Mouse (Mus musculus) liver, postnatal 0 days (tissue): ENCODE data around the gene Rdh5. TPM values are rescaled to one million over a fixed set of nuclear protein-coding genes. Genes with fewer than 3 reads are reported as not detected.

Experiments
- ATAC-seq: fragments of 200-750 bp; cut with Nextera tagmentation; 2 replicates; pipeline ENCODE4 v1.8.0; 2017; ENCODE audit warnings: mild to moderate bottlenecking, moderate library complexity
- DNase-seq: peaks from one replicate; pipeline ENCODE4 v3.0.0-alpha.2; 2016
- H3K27ac ChIP-seq: fragments of 300-500 bp; sonication (generic); 2 replicates; pipeline ENCODE4 v1.5.1; 2014; ENCODE audit warnings: antibody characterized with exemption, moderate library complexity, mild to moderate bottlenecking, low read depth
- H3K27me3 ChIP-seq: fragments of 300-500 bp; sonication (generic); 2 replicates; pipeline ENCODE4 v1.6.1; 2014; ENCODE audit warnings: low read length, control low read depth, mixed read lengths; ENCODE audit not compliant: insufficient read depth
- H3K36me3 ChIP-seq: fragments of 300-500 bp; sonication (generic); replicated peaks from 2 replicates; pipeline ENCODE4 v1.6.1; 2014; ENCODE audit warnings: mild to moderate bottlenecking, control low read depth, low read length, moderate library complexity, mixed read lengths; ENCODE audit not compliant: insufficient read depth
- H3K4me1 ChIP-seq: fragments of 300-500 bp; sonication (generic); 2 replicates; pipeline ENCODE4 v1.6.1; 2014; ENCODE audit warnings: antibody characterized with exemption, mild to moderate bottlenecking, control low read depth; ENCODE audit not compliant: insufficient read depth
- H3K4me2 ChIP-seq: fragments of 300-500 bp; sonication (generic); 2 replicates; pipeline ENCODE4 v1.6.1; 2014; ENCODE audit warnings: low read depth, mild to moderate bottlenecking, low read length, moderate library complexity, mixed read lengths
- H3K4me3 ChIP-seq: fragments of 300-500 bp; sonication (generic); 2 replicates; pipeline ENCODE4 v1.5.1; 2014; ENCODE audit warnings: low read depth, low read length
- H3K9ac ChIP-seq: fragments of 300-500 bp; sonication (generic); replicated peaks from 2 replicates; pipeline ENCODE4 v1.6.1; 2014; ENCODE audit warnings: mild to moderate bottlenecking, moderate library complexity
- H3K9me3 ChIP-seq: fragments of 300-500 bp; sonication (generic); 2 replicates; pipeline ENCODE4 v1.6.1; 2016; ENCODE audit warnings: mild to moderate bottlenecking, control low read depth, low read length, mixed read lengths
- CTCF ChIP-seq: sonication (generic); IDR thresholded peaks from 2 replicates; pipeline ENCODE4 v1.5.1; 2016; ENCODE audit warnings: antibody characterized with exemption, low read depth
- EP300 ChIP-seq: IDR thresholded peaks from 2 replicates; pipeline ENCODE4 v1.6.1; 2016; ENCODE audit warnings: antibody characterized with exemption, low read depth, mild to moderate bottlenecking
- WGBS: fragments of 180-500 bp; shearing (Covaris S2); extraction: QIAGEN DNeasy Blood & Tissue Kit; methylation state at CpG from one replicate; pipeline ENCODE4 v1.1.7; 2014; ENCODE audit not compliant: insufficient replicate concordance; 5-methylcytosine and 5-hydroxymethylcytosine counted together
- polyA plus RNA-seq: library from polyadenylated mRNA; unstranded; fragments of >200 nt; fragmentation: Nextera tagmentation; extraction: Ambion mirVana; gene quantifications from 2 replicates; pipeline ENCODE4 v1.2.1, GENCODE M21; 2015

Rdh5 gene
- polyA plus RNA-seq, 1 experiment from 2014 or later: 63.1 TPM

DNA sequence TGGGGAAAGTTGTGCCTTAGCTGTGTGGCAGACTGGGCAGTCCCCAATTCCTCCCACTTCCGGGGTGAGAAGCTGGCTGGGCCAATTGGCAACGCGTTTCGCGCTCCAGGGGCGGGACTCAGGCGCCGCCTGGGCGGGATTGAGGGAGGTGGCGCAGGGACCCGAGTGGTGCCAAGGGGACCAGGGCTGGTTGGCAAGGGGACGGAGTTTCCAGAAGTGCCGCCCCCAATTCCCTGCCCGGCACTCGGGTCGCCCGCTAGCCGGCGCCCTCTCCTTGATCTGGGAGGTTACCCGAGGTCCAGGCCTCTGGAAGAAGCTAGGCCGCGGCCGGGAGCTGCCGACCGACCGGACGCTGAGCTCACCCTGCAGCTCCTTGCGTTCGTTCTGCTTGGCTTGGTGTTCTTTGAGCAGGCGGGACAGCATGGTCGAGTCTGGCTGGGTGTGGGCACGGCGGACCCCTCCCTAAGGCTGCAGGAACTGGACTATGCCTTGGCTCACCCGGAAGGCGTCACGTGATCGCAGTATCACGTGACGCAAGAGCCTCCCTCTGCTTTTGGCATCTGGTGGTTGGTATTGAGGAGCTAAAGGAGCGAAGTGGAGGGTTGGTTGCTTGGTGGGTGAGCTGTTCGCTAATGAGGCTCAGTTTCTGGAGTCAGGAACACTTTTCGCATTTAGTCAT is 464 bp upstream of the Rdh5 start:
- Histone ChIP-seq H3K27ac (peak overlapping the region; percentile 92), H3K27me3 (no peaks in the 10 kb centered on the region), H3K9me3 (no peaks in the 10 kb centered on the region), H3K4me1 (peaks cover 35% of the 10 kb centered on the region), H3K9ac (peak overlapping the region; percentile 77), H3K36me3 (0 out of 2 replicates have a peak, but pooled peaks cover 3% of the 10 kb centered on the region), H3K4me2 (peak overlapping the region; percentile 79), H3K4me3 (peak overlapping the region; percentile 74)
- peak; percentile 95 for ATAC-seq
- DNase-seq: peak; percentile 94
- peak; percentile 53; the same call in 1 of the 2 replicates for TF ChIP-seq EP300
- TF ChIP-seq CTCF: peak; percentile 54
- 0% methylated on average over 31 of the region's 42 CpGs for WGBS

GRCm38 (mm10) chr10:128921883-128922821 is 536 bp downstream of the Rdh5 start:
- Histone ChIP-seq H3K9me3 (no peaks in the 10 kb centered on the region), H3K27me3 (no peaks in the 10 kb centered on the region), H3K36me3 (0 out of 2 replicates have a peak, but pooled peaks cover 6% of the 10 kb centered on the region), H3K4me2 (peak overlapping the region; percentile 79), H3K9ac (peak overlapping the region; percentile 77), H3K27ac (peak overlapping the region; percentile 92), H3K4me3 (peak overlapping the region; percentile 74), H3K4me1 (peaks cover 37% of the 10 kb centered on the region)
- WGBS: 67% methylated on average over 16 of the region's 16 CpGs
- no peak for ATAC-seq
- no peak for DNase-seq
- TF ChIP-seq EP300: no peak
- no peak for TF ChIP-seq CTCF

- H3K36me3 ChIP-seq: 0 out of 2 replicates have a peak, but pooled peaks cover 10% of the 10 kb centered on the region
- H3K4me3 ChIP-seq: no peak overlapping the region
- DNase-seq (no peak), ATAC-seq (no peak)
- H3K4me2 ChIP-seq: no peak overlapping the region
- no peak overlapping the region for H3K9ac ChIP-seq
- no peaks in the 10 kb centered on the region for H3K9me3 ChIP-seq
- no peaks in the 10 kb centered on the region for H3K27me3 ChIP-seq
- H3K4me1 ChIP-seq: peaks cover 37% of the 10 kb centered on the region
- TF ChIP-seq CTCF (no peak), EP300 (no peak)
- 47% methylated on average over 1 of the region's 1 CpGs for WGBS
- H3K27ac ChIP-seq: no peak overlapping the region
These were observed 1.4 kb downstream of the Rdh5 start for GRCm38 (mm10) chr10:128921251-128921650.

- H3K27me3 ChIP-seq: no peaks in the 10 kb centered on the region
- no peak overlapping the region for H3K4me2 ChIP-seq
- WGBS: 73% methylated on average over 3 of the region's 3 CpGs
- TF ChIP-seq EP300 (no peak), CTCF (no peak)
- ATAC-seq (no peak), DNase-seq (no peak)
- no peak overlapping the region for H3K4me3 ChIP-seq
- 0 out of 2 replicates have a peak, but pooled peaks cover 10% of the 10 kb centered on the region for H3K36me3 ChIP-seq
- H3K9me3 ChIP-seq: no peaks in the 10 kb centered on the region
- H3K4me1 ChIP-seq: peaks cover 37% of the 10 kb centered on the region
- H3K9ac ChIP-seq: no peak overlapping the region
- no peak overlapping the region for H3K27ac ChIP-seq
These were observed 1.9 kb downstream of the Rdh5 start for GRCm38 (mm10) chr10:128920736-128921161.

GRCm38 (mm10) chr10:128919966-128920365 is 2.7 kb downstream of the Rdh5 start:
- Histone ChIP-seq H3K9me3 (no peaks in the 10 kb centered on the region), H3K4me2 (no peak overlapping the region), H3K4me3 (no peak overlapping the region), H3K27me3 (no peaks in the 10 kb centered on the region), H3K27ac (no peak overlapping the region), H3K9ac (no peak overlapping the region), H3K4me1 (peaks cover 37% of the 10 kb centered on the region), H3K36me3 (0 out of 2 replicates have a peak, but pooled peaks cover 10% of the 10 kb centered on the region)
- no peak for ATAC-seq
- no peak for DNase-seq
- WGBS: 79% methylated on average over 7 of the region's 7 CpGs
- TF ChIP-seq CTCF (no peak), EP300 (no peak)

DNA sequence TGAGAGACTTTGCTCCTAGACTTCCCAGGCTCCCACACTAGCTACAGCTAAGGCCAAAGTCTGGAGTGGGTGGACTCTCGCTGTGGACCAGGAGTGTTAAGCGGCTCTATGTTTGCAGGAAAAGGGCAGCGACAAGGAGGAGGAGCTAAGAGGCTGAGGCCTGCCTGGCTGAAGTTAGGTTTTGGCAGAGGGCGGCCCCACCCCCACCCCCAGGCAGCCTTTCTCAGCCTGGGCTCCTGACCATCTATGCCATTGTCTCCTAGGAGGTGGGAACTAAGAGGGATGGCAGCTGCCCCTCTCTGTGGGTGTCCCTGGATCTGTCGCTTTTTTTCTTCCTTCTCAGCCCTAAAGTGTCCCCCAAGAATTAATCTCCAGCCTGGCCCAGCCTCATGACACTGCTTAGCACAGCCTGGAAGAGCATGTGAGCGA is 3.5 kb downstream of the Rdh5 start:
- WGBS: 46% methylated on average over 6 of the region's 6 CpGs

More for the DNA sequence above, 3.5 kb downstream of the Rdh5 start:
- Histone ChIP-seq H3K9ac (no peak overlapping the region), H3K4me3 (no peak overlapping the region), H3K4me2 (0 out of 2 replicates have a peak overlapping the region, but pooled peaks have one; percentile 31), H3K36me3 (0 out of 2 replicates have a peak, but pooled peaks cover 10% of the 10 kb centered on the region), H3K9me3 (no peaks in the 10 kb centered on the region), H3K27me3 (no peaks in the 10 kb centered on the region), H3K27ac (peak overlapping the region; percentile 41), H3K4me1 (peaks cover 37% of the 10 kb centered on the region)
- TF ChIP-seq EP300 (no peak), CTCF (no peak)
- ATAC-seq (peak; percentile 41), DNase-seq (peak; percentile 53)
